Mouse (Mus musculus) MEL (cell line): Measurements from ENCODE around the gene Arrb1.

ENCODE experiments used
- BHLHE40 ChIP-seq: IDR thresholded peaks from 2 replicates; pipeline ENCODE4 v1.6.1; 2012; ENCODE audit warnings: low read depth, mild to moderate bottlenecking, inconsistent platforms, low read length, improper control_type of control experiment, borderline replicate concordance
- CTCF ChIP-seq, 3 experiments: IDR thresholded peaks in 2 of 3; conservative IDR thresholded peaks in 1 of 3; 2 replicates each; pipeline ENCODE4 v1.5.1; 2011 to 2012; ENCODE audit warnings: low read length in 3 of 3, low read depth in 2 of 3, mild to moderate bottlenecking in 2 of 3, improper control_type of control experiment in 1 of 3, inconsistent platforms in 1 of 3, mixed read lengths in 1 of 3, moderate library complexity in 1 of 3; ENCODE audit not compliant: control insufficient read depth in 1 of 3, insufficient read depth in 1 of 3, poor library complexity in 1 of 3, severe bottlenecking in 1 of 3
- POLR2AphosphoS2 ChIP-seq: IDR thresholded peaks from 2 replicates; pipeline ENCODE4 v1.6.1; 2011; ENCODE audit warnings: low read length, improper control_type of control experiment

GRCm38 (mm10) chr7:99537183-99537756 lies 2.0 kb downstream of the Arrb1 start:
- no peak for TF ChIP-seq CTCF (IDR thresholded peaks at IDR 0.05 in 2 of 3, conservative IDR thresholded peaks at IDR 0.05 in 1 of 3; ENCODE audit: control insufficient read depth in 1 of 3, insufficient read depth in 1 of 3, low read depth in 2 of 3, low read length in 3 of 3, poor library complexity in 1 of 3, severe bottlenecking in 1 of 3)
- no peak for TF ChIP-seq POLR2AphosphoS2
- TF ChIP-seq BHLHE40: no peak
